Mouse (Mus musculus) liver, adult 2 months (tissue): ENCODE measurements around the gene Zcchc10.
"Not testable (repeated sequence)": the region's sequence is repeated elsewhere in the genome, so short reads cannot be mapped to it uniquely, and the experiment has no call there.

Experiments
- CTCF ChIP-seq: fragments of 200-500 bp; IDR thresholded peaks from 2 replicates; pipeline ENCODE4 v1.5.1; 2011; ENCODE audit warnings: low read depth, low read length, control low read depth
- POLR2A ChIP-seq: fragments of 200-500 bp; IDR thresholded peaks from 2 replicates; pipeline ENCODE4 v1.6.1; 2011; ENCODE audit warnings: low read length, control low read depth; ENCODE audit not compliant: insufficient read depth; ENCODE audit errors: extremely low read depth

- TF ChIP-seq POLR2A, CTCF: not testable (repeated sequence)
Measured at GRCm38 (mm10) chr11:53290187-53290586, 34.3 kb upstream of the Zcchc10 start.
